Mouse (Mus musculus): ENCODE data around the gene Kremen1.
A peak's percentile ranks its signal among the peaks of the same experiment; 100 is the strongest.

Gene Kremen1

DNA sequence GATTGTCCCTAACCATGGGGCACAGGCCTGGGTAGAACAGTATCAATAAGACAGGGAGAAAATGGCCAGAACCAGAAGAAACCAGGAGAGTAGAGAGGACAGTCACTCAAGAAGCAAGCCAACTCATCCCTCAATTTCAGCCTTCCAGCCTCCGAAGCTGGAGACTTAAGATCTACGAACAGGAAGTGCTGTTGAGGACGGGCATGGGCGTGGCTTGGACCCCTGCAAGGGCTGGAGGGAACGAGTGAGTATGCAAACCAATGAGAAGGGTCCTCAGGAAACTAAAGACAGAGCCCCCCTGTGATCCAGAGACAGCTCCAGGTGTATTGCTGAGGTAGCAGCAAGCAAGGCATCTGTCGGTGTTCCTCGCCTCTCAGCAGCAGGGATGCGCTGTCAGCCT lies 97.0 kb downstream of the Kremen1 start:
- no peak for DNase-seq

DNA sequence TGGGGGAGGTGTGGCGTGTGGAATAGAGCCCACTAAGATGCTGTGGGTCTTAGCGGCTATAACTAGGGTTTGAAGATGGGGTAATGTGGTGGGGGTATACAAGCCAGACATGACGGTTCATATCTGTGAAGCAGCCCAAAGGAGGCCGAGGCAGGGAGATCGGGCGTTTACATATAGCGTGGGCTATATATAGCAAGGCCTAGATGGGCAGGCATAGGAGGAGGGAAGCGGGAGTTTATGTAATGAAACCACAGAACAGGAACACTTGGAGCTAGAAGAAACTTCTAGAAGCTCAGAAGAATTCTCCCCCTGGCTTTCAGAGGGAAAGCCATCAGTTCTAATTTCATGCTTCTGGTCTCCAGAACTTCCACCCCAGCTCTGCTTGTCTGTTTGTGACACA lies 97.9 kb downstream of the Kremen1 start:
- DNase-seq: no peak

DNA sequence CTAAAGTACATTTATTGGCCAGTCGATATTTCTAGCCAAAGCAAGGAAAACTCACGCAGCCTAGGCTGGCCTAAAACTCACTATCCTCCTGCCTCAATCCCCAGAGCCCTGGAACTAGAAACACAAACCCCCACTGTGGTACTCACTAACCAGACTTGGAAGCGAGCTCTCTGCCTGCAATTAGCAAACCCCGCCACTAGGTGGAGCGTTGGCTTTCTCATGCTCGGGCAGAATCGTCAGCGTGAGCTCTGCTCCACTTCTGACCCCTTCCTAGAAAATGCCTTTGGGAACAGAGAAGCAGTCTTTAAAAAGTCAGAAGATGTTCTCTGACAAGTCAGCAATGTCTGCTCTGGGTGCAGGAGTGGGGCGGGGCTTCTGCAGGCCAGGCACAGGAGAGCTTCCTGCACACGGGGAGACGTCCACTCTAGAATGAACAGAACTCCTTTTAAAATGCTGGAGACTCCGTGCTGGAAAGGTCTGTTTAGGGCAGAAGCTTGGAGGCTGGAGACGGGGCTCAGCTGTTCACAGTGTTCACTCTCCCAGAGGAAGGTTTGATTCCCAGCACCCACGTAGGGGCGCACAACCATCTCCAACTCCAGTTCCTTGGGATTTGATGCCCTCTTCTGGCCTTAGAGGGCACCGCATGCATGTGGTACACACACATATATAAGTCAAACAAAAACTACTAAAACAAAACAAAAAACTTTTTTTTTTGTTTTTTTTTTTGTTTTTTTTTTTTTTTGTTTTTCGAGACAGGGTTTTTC lies 100.5 kb downstream of the Kremen1 start:
- peak; percentile 38 for DNase-seq

DNA sequence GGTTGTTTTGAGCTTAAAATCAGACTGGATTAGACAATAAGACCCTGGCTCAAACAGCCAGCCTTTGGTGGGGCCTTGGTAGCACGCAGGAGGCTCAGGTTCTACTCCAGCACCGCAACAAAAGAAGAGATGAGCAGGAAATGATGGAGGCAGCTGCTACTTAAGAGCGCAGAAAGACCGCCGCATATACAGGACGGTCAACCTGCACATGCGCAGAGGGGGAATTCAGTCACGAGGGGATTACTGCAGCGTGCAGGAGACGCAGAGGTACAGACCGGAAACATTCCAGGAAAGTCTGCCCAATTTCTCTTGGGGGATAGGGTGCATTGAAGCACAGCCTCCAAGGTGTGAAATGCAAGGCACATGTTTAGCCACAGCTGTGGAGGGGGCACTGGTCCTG lies 103.3 kb downstream of the Kremen1 start:
- DNase-seq: no peak

DNA sequence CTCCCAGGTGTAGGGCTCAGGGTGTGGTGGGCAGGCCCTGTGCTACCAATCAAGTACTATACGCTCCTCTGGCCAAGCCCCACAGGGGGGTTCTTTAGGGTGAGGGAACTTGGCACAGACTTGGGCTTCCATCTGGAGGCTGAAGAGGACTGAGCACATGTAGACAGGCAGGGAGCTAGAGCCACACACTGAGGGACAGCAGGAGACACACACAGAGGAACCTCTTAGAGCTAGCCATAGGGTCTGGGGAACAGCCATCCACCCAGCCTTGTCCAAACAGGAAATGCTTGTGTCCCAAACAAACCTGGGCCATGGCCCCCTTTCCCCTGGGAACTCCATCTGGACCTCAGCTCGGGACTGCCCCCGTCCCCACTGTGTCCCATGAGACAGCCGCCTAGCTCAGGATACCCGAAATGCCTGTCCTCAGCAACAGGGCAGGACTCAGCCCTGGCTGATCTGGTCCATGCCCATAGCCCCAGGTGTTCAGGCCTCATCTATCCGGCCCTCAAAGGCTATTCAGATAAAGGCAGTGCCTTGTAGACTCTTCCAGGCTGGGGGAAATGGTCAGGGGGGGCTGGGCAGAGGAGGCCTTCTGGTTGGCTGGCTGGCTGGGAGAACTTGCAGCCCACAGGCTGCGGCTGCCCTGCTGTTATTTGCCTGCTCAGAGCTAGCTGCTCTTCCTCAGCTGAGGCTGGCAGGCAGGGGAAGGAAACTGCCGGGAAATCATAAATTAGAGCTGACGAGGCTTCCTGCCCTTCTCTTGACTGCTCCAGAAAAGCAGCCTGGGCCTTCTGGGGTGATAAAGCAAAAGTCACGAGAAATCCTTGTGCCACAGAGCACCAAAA lies 106.2 kb downstream of the Kremen1 start:
- DNase-seq: no peak

DNA sequence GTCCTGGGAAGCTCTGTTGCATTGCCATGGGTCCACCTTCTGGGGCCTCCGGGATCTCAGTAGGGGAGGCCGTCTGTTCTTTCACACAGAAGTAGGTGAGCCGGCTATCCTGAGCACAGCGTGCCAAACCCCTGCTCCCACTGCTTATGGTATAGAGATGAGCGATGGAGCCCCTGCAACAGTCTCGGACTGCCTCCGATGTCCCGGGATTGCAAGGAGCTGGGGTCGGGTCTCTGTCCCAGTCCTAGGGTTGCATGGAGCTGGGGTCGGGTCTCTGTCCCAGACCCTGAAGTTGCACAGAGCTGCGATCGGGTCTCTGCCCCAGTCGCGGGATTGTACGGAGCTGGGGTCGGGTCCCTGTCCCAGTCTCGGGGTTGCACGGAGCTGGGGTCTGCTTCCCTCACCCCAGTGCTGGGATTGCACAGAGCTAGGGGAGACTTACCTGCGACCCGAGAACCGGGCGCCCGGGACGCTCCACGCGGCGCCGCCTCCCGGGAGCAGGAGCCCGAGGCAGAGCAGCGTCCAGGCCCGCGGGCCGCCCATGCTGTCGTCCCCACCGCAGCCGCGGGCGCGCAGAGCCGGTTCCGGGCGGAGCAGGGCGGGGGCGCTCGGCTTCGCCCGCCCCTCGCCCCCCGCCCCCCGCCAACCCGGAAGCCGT lies 109.5 kb downstream of the Kremen1 start, which contains the start of gene Emid1:
Gene Emid1, minus strand, starts transcription at position 578 of the 658 bp plus-strand sequence.
- peak; percentile 35 for DNase-seq

DNA sequence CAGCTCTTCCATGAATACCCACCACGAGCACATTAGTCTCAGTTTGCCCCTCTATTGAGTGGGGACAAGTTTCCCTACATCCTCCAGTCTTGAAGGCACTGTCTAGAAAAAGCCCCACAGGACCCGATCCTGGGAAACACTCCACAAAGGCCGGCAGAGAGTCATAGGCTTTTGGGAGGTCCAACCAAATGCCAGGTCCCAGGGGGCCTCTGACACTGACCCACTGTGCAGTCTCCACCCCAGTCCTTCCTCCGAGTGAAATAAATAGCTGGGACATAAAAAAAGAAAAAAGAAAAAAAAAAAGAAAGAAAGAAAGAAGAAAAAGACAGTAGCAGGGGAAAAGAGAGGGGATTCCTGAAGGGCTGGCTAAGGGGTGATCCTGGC lies 110.1 kb downstream of the Kremen1 start:
- DNase-seq: no peak

DNA sequence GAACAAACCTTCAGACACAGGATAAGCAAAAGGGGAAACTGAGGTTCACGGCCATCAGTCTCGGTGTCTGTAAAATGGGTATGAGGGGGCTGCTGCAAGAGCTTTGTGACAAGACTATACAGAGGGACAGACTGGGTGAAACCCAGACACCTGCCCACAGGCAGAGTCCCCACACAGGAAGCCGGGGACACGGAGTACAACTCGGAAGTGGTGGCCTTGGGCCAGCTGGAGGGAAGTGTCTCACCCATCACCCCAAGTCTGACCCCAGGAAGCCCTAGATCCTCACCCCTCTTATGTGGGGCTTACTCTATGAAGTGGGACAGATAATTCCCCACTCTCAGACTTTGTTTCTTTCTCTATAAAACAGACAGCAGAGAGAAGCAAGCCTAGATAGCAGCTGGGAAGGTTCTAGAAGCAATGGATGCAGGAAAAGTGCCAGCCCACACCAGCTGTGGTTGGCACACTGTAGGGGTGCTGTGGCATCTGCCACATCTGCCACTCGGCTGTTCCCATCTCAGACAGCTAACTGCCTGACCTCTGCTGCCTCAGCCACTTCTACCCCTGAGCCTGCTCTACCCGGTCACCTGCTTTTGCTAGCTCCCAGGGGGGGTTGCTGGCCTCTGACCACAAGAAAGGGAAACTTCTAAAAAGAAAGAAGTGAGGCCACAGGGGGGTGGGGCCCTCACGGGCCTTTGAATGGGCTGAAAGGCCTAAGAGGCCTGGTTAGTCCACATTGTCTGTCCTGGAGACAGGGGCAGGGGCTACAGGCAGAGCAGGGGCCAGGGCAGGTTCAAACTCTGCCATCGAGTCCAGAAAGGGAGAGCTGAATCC lies 110.7 kb downstream of the Kremen1 start:
- no peak for DNase-seq

DNA sequence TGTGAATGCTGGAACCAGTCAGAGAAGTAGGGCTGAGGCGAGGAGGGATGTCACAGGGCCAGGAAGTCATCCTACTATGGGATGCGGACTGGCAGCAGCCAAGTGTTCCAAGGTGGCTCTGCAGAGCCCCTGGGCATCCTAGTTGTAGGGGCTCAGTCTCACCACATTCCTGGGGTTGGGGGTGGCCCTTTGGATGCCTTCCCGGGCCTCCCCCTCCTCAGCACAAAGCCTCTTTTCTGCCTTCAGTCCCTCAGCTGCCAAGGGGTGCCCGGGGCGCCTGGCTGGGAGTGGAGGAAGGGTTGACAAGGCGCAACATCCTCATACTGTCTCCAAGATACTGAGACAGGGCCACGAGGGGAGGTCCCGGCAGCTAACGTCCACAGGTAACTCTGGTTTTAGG lies 111.4 kb downstream of the Kremen1 start:
- no peak for DNase-seq

DNA sequence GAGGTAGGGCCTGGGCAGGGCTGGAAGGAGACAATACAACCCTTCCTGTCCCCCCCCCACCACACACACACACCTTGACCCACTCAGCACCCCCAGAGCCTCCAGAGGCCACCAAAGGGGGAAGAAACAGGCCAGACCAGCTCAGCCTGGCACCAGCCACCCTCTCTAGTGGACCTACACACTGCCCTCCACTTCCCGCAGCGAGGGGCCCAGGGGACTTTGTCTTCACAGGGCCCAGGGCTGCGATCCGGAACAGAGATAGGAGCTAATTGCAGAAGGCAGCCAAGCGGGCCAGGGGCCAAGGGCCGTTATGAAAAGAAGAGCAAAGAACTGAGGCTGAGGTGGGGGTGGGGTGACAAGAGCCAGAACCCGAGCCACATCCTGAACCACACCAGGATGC lies 112.1 kb downstream of the Kremen1 start:
- DNase-seq: no peak

DNA sequence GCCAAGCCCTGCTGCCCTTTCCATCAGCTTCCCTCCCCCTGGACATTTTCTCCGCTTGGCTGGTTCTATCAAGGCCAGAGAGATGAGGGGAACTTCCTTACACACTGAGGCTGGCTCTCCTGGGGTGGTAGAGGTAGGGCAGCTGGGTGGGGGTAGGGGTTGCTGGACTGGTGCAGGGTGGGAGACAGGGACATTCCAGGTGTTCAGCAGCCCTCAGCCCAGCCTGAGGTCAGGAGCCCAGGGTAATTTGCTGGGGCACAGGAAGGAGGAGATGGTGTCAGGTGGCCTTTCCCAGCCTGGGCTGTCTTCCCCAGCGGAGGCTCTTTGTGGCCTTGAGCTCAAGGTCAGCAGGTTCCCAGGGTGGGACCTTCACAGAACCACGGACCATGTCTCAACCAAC lies 115.8 kb downstream of the Kremen1 start:
- DNase-seq: no peak

DNA sequence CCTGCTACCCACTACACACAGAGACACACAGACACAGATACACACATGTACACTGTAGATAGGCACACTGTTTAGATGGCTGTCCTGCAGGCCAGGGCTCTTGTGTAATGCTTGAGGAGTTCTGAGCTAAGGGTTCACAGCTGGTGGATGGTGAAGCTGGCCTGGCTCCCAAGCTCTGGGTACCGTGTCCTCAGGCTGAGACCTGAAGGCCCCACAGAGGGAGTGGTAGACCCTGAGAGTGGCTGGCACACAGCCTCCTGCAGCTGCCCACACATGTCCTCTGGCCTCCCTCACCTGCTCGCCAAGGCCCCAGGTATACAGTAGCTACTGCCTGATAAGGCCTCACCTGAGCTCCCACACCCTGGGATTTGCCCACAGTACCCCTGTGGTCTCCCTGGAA lies 119.4 kb downstream of the Kremen1 start:
- no peak for DNase-seq

Measured in right cerebral cortex, postnatal 14 days (tissue).